Mouse (Mus musculus) MEL (cell line): Measurements from ENCODE around the gene Tet3.

Source experiments
- NELFE ChIP-seq: IDR thresholded peaks from 2 replicates; pipeline ENCODE4 v1.6.1; 2011; ENCODE audit warnings: low read depth, low read length, improper control_type of control experiment
- POLR2A ChIP-seq, 2 experiments: IDR thresholded peaks; 2 replicates each; pipeline ENCODE4 v1.6.1; 2011 to 2012; ENCODE audit warnings: low read length in 2 of 2, mild to moderate bottlenecking in 2 of 2, control low read depth in 1 of 2, improper control_type of control experiment in 1 of 2, low read depth in 1 of 2, moderate library complexity in 1 of 2; ENCODE audit not compliant: control insufficient read depth in 1 of 2, insufficient read depth in 1 of 2, poor library complexity in 1 of 2

- no peak for TF ChIP-seq NELFE
- TF ChIP-seq POLR2A (IDR thresholded peaks at IDR 0.05; ENCODE audit: control insufficient read depth in 1 of 2, insufficient read depth in 1 of 2, low read depth in 1 of 2, low read length in 2 of 2, poor library complexity in 1 of 2) = no peak
Observed at GRCm38 (mm10) chr6:83381510-83382491, 77.1 kb downstream of the Tet3 start.
